Mouse (Mus musculus): Measurements from ENCODE around the gene Gucy1b2.

DNA sequence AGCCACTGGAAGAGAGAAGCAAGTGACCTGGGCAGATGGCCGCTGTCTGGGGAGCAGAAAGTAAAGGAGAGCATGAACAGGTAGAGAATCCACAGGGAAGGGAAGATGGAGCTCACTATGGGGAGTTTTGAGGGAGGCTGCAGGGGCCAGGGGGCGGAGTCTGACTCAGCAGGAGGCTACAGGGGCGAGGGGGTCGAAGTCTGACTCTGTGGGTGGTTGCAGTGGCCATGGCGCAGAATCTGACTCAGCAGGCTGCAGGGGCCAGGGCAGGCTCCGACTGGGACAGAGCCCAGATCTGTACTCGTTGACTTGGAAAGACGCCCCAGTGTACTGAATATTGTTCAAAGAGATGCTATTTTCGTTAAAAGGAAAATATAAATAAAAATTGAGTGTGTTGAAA, 8.9 kb upstream of the Gucy1b2 start:
- TF ChIP-seq CTCF (IDR thresholded peaks at IDR 0.05; ENCODE audit: low read depth, low read length): no peak
- TF ChIP-seq POLR2A (IDR thresholded peaks at IDR 0.05; ENCODE audit: extremely low read depth, insufficient read depth, low read length): no peak

All from liver, adult 2 months (tissue).